Mouse (Mus musculus) macrophage (primary cell): ENCODE results near the gene Epb41l1. TPM values are rescaled to one million over a fixed set of nuclear protein-coding genes. Genes with fewer than 3 reads are reported as not detected.
A peak's percentile ranks its signal among the peaks of the same experiment; 100 is the strongest.

Experiments used
- H3K27ac ChIP-seq: fragments of 350-480 bp; formaldehyde crosslinking; 2 replicates; pipeline ENCODE4 v1.9.0; 2021
- H3K36me3 ChIP-seq: fragments of 350-480 bp; formaldehyde crosslinking; 2 replicates; pipeline ENCODE4 v1.9.0; 2021; ENCODE audit errors: inconsistent target
- H3K4me3 ChIP-seq: fragments of 350-480 bp; formaldehyde crosslinking; 2 replicates; pipeline ENCODE4 v1.9.0; 2021; ENCODE audit errors: inconsistent target
- H3K79me2 ChIP-seq: fragments of 350-480 bp; formaldehyde crosslinking; 2 replicates; pipeline ENCODE4 v1.9.0; 2021; ENCODE audit errors: inconsistent target
- WGBS: methylation state at CpG from one replicate; pipeline ENCODE4 v1.1.7; 2026; ENCODE audit warnings: inconsistent platforms; ENCODE audit not compliant: missing documents; 5-methylcytosine and 5-hydroxymethylcytosine counted together
- polyA plus RNA-seq: library from polyadenylated mRNA; stranded (reverse); fragments of 250-400 nt; gene quantifications from 3 replicates; pipeline ENCODE4 v1.2.4, GENCODE M21; 2018; ENCODE audit warnings: inconsistent platforms

Gene Epb41l1
- polyA plus RNA-seq, 1 experiment from 2014 or later: 100 TPM

DNA sequence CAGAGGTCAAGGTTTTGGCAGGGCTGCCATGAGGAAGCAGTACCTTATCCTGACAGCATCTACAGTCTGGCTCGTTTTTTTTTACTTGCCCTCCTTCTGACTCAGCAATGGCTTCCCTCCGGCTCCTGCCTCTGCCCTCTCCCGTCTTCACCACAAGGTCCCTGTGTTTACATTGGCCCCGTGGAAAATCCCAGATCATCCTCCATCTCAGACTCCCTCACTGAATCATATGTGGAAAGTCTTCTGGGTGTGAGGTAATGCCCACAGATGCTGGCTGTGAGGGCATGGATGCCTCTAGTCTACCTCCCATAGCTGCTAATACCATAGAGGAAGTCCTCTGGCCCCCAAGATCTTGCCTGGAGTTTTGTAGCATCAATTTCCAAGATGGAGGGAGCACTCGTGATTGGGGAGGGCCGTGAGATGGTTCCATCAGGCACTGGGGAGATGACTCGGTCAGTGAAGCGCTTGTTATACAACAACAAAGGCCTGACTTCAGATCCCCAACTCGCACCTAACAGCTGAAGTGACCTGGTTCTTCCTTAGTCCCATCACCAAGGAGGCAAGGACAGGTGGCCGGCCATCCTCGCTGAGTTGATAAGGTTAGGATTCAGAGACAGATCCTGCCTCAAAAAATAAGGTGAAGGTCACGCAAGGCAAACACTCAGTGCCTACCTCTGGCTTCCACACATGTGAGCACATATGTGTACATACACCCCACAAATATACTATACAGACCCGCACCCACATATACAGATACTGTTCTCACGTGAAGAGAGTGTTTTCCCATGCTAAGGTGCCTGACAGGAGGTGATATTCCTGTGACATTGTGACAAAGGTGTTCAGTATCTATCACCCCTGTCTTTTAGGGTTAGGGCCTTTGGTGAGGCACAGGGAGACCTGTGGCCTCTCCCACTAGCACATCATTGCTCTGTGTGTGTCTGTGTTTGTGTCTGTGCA, 36.0 kb downstream of the Epb41l1 start:
- WGBS: 78% methylated on average over 14 of the region's 14 CpGs
- Histone ChIP-seq H3K4me3 (no peak overlapping the region), H3K79me2 (peaks cover 13% of the 10 kb centered on the region; the same call in 1 of the 2 replicates), H3K36me3 (no peaks in the 10 kb centered on the region; the same call in 1 of the 2 replicates), H3K27ac (no peak overlapping the region)

GRCm38 (mm10) chr2:156457343-156457717, 36.6 kb downstream of the Epb41l1 start:
- Histone ChIP-seq H3K27ac (no peak overlapping the region), H3K36me3 (no peaks in the 10 kb centered on the region; the same call in 1 of the 2 replicates), H3K4me3 (no peak overlapping the region), H3K79me2 (peaks cover 19% of the 10 kb centered on the region; the same call in 1 of the 2 replicates)
- WGBS: 59% methylated on average over 3 of the region's 4 CpGs

DNA sequence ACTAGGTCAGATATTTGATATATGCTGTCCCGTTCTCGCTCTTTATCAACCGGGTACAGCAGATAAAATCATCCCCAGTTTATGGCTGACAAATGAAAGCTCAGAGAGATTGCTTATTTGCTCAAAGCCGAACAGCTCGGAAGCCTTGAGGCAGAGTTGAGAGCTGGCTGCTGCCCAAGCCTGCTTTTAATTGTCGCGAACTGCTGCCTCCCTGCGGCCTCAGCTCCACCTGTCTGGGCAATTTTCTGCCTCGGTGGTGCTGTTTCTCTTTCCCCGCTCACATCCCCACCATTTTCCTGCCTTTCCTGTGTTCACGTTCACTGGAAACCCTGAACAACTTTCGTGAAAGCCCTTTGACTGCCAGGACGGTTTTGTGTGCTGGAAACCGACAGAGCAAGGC, 39.8 kb downstream of the Epb41l1 start:
- Histone ChIP-seq H3K36me3 (no peaks in the 10 kb centered on the region; the same call in 1 of the 2 replicates), H3K27ac (no peak overlapping the region), H3K4me3 (no peak overlapping the region), H3K79me2 (peaks cover 38% of the 10 kb centered on the region; the same call in 1 of the 2 replicates)
- 67% methylated on average over 14 of the region's 14 CpGs for WGBS

DNA sequence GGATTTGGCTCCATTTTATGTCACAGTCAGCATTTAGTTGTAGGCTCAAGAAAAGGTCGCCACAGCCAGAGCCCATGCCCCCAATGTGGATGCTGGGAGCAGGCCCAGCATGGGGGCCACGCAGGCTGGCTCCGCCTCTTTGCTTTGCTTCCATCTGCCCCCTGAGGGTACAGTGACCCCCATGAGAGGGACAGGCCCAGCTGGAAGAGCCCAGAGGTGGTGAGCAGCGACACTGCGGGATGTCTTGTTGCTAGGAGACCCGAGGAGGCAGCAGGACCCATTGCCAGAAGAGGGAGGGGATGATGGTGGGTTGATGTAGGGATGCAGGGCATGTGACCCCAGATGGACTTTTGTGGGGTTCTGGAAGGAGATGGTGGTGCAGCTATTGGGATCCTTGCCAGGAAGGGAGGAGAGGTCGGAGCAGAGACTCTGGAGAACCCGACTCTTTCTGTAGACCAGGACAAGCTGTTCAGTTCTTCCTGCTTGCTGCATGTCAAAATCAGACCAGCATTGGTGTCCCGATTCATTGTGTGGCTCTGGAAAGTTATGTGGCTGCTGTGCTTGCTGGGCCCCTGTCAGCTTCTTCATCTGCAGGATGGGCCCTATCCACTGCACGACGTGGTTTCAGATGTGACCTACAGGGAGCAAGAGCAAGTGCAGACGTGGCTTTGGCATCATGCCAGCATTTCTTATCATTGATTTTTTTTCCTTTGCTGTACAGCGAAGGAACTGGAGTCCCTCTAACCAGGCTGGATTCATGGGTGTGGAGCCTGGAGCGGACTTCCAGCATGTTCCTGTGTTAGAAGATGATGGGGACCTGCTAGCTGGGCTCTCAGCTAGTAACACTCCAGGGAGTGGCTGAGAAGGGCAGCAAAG, 41.7 kb downstream of the Epb41l1 start:
- H3K27ac ChIP-seq: no peak overlapping the region
- H3K4me3 ChIP-seq: no peak overlapping the region
- peaks cover 38% of the 10 kb centered on the region; the same call in 1 of the 2 replicates for H3K79me2 ChIP-seq
- H3K36me3 ChIP-seq: peaks cover 10% of the 10 kb centered on the region; the same call in 1 of the 2 replicates
- WGBS: 68% methylated on average over 14 of the region's 14 CpGs

DNA sequence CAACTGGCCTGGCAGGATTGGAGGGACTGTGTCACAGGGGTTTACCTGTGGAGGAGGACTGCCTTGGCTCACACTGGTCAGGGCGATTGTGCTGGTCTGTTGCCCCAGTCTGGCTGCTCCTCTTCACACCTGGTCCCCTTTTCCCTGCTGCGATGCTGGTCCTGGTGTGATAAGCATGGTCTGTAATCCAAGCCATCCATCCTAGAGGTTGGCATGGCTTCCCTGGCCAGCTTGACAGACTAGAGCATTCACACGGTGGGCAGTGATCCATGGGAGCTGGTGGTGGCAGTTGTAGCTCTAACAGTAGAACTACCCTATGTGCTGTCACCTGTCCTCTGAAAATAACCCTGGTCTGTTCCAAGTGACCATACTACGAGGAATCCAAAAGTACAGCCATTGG, 43.7 kb downstream of the Epb41l1 start:
- H3K4me3 ChIP-seq: no peak overlapping the region
- 89% methylated on average over 4 of the region's 4 CpGs for WGBS
- H3K27ac ChIP-seq: no peak overlapping the region
- peaks cover 13% of the 10 kb centered on the region; the same call in 1 of the 2 replicates for H3K36me3 ChIP-seq
- H3K79me2 ChIP-seq: peaks cover 38% of the 10 kb centered on the region; the same call in 1 of the 2 replicates

DNA sequence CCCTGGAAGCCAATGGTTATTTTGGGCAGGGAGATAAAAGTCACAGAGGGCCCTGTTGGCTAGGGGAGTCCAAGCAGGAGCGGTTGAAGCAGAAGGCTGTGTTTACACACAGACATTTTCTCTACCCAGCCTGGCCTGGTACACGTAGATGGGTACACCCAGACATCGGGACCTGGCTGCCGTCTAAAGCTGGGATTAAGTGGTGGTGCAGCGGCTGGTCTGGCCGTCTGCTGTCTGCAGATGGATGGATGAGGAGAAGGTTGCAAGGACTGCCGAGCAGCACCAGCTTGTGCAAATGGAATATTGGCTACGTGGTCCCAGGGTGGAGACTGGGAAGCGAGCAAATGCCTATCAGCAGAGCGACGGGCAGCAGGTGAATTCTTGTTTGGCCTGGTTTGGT, 46.8 kb downstream of the Epb41l1 start:
- Histone ChIP-seq H3K36me3 (peaks cover 20% of the 10 kb centered on the region; the same call in 1 of the 2 replicates), H3K79me2 (peaks cover 24% of the 10 kb centered on the region; the same call in 1 of the 2 replicates), H3K4me3 (no peak overlapping the region), H3K27ac (no peak overlapping the region)
- WGBS: 94% methylated on average over 11 of the region's 11 CpGs

DNA sequence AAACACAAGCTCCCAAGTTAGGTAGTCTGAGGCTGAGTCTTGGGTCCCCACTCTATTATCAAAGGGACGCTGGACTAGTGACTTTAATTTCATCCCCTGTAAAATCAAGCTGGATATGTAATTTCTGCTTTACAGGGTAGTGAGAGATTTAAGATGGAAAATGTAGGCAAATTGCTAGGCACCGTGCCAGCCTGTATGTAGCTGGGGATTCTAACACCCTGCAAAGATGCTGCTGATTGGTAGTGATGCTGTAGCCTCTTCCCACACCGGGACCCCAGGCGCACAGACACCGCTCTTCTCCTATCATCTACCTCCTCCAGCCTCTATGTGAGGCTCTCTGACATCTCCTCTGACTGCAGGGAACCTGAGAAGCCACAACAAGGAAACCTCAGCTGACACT, 48.2 kb downstream of the Epb41l1 start:
- Histone ChIP-seq H3K79me2 (peaks cover 10% of the 10 kb centered on the region; the same call in 1 of the 2 replicates), H3K4me3 (no peak overlapping the region), H3K27ac (no peak overlapping the region), H3K36me3 (peaks cover 20% of the 10 kb centered on the region; the same call in 1 of the 2 replicates)
- 95% methylated on average over 5 of the region's 5 CpGs for WGBS

GRCm38 (mm10) chr2:156469508-156469907, 48.8 kb downstream of the Epb41l1 start:
- Histone ChIP-seq H3K36me3 (peaks cover 20% of the 10 kb centered on the region; the same call in 1 of the 2 replicates), H3K27ac (no peak overlapping the region), H3K79me2 (peaks cover 4% of the 10 kb centered on the region; the same call in 1 of the 2 replicates), H3K4me3 (no peak overlapping the region)
- 94% methylated on average over 8 of the region's 8 CpGs for WGBS

GRCm38 (mm10) chr2:156470938-156471337, 50.2 kb downstream of the Epb41l1 start:
- 96% methylated on average over 7 of the region's 7 CpGs for WGBS
- peaks cover under 1% of the 10 kb centered on the region; the same call in 1 of the 2 replicates for H3K79me2 ChIP-seq
- no peak overlapping the region for H3K4me3 ChIP-seq
- no peak overlapping the region for H3K27ac ChIP-seq
- H3K36me3 ChIP-seq: peaks cover 17% of the 10 kb centered on the region; the same call in 1 of the 2 replicates

- H3K4me3 ChIP-seq: no peak overlapping the region
- no peak overlapping the region for H3K27ac ChIP-seq
- 0 out of 2 replicates have a peak, but pooled peaks cover 10% of the 10 kb centered on the region for H3K36me3 ChIP-seq
- peaks cover 13% of the 10 kb centered on the region; the same call in 1 of the 2 replicates for H3K79me2 ChIP-seq
- WGBS: 94% methylated on average over 7 of the region's 8 CpGs
These were observed 51.6 kb downstream of the Epb41l1 start for GRCm38 (mm10) chr2:156472336-156472735.

GRCm38 (mm10) chr2:156473696-156474095, 53.0 kb downstream of the Epb41l1 start:
- Histone ChIP-seq H3K4me3 (no peak overlapping the region), H3K27ac (no peak overlapping the region), H3K36me3 (0 out of 2 replicates have a peak, but pooled peaks cover 10% of the 10 kb centered on the region), H3K79me2 (peaks cover 26% of the 10 kb centered on the region; the same call in 1 of the 2 replicates)
- WGBS: 93% methylated on average over 8 of the region's 8 CpGs

- peaks cover 30% of the 10 kb centered on the region; the same call in 1 of the 2 replicates for H3K79me2 ChIP-seq
- H3K4me3 ChIP-seq: no peak overlapping the region
- no peak overlapping the region for H3K27ac ChIP-seq
- WGBS: 88% methylated on average over 3 of the region's 3 CpGs
- H3K36me3 ChIP-seq: 0 out of 2 replicates have a peak, but pooled peaks cover 10% of the 10 kb centered on the region
These were observed 53.4 kb downstream of the Epb41l1 start for GRCm38 (mm10) chr2:156474111-156474510.

DNA sequence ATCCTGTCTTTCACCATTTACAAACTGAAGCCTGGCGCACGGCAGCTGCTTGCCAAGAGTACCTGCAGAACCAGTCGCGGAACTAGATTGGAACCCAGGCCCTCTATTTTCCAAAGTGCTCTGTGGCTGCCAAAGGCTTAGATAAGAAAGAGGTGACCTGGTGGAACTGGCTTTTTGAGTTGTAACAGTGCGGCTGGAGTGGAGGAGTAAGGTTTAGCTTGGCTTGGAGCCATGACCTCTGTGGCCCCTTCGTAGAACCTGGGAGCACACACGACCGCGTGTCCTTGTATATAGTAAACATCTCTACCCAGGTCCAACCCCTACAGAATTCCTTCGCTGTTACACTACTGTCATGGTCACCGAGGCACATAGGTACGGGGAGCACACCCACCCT, 54.2 kb downstream of the Epb41l1 start:
- Histone ChIP-seq H3K27ac (no peak overlapping the region), H3K4me3 (peak overlapping the region; percentile 35)
- 49% methylated on average over 12 of the region's 12 CpGs for WGBS

More for the DNA sequence above, 54.2 kb downstream of the Epb41l1 start:
- H3K36me3 ChIP-seq: 0 out of 2 replicates have a peak, but pooled peaks cover 2% of the 10 kb centered on the region
- H3K79me2 ChIP-seq: peaks cover 36% of the 10 kb centered on the region; the same call in 1 of the 2 replicates
